Mouse (Mus musculus): ENCODE results near the gene Polr3gl. TPM values are rescaled to one million over a fixed set of nuclear protein-coding genes. Genes with fewer than 3 reads are reported as not detected.
A peak's percentile ranks its signal among the peaks of the same experiment; 100 is the strongest.

The Polr3gl gene
- polyA plus RNA-seq, 1 experiment from 2014 or later = 8.0 TPM

- Histone ChIP-seq H3K36me3 (ENCODE audit: control insufficient read depth, insufficient read depth, low read length) (peaks cover 19% of the 10 kb centered on the region), H3K27ac (ENCODE audit: low read depth, low read length) (no peak overlapping the region), H3K27me3 (replicated peaks; ENCODE audit: control insufficient read depth, insufficient read depth, low read length) (no peaks in the 10 kb centered on the region), H3K4me2 (ENCODE audit: low read length) (no peak overlapping the region), H3K9me3 (replicated peaks; ENCODE audit: control insufficient read depth, low read length) (no peaks in the 10 kb centered on the region), H3K4me3 (ENCODE audit: low read depth, low read length) (no peak overlapping the region), H3K4me1 (ENCODE audit: control insufficient read depth, insufficient read depth, low read length) (peaks cover 15% of the 10 kb centered on the region), H3K9ac (ENCODE audit: low read length) (no peak overlapping the region)
- ATAC-seq = no peak
- 86% methylated on average over 7 of the region's 7 CpGs for WGBS
- no peak for DNase-seq (ENCODE audit: low spot score)
Measured at GRCm38 (mm10) chr3:96564633-96565032, 29.3 kb downstream of the Polr3gl start.

GRCm38 (mm10) chr3:96563911-96564632 is 29.9 kb downstream of the Polr3gl start:
- ATAC-seq (no peak), DNase-seq (ENCODE audit: low spot score) (no peak)
- Histone ChIP-seq H3K4me2 (ENCODE audit: low read length) (no peak overlapping the region), H3K4me1 (ENCODE audit: control insufficient read depth, insufficient read depth, low read length) (peaks cover 20% of the 10 kb centered on the region), H3K4me3 (ENCODE audit: low read depth, low read length) (no peak overlapping the region), H3K9me3 (replicated peaks; ENCODE audit: control insufficient read depth, low read length) (no peaks in the 10 kb centered on the region), H3K36me3 (ENCODE audit: control insufficient read depth, insufficient read depth, low read length) (peaks cover 22% of the 10 kb centered on the region), H3K9ac (ENCODE audit: low read length) (no peak overlapping the region), H3K27me3 (replicated peaks; ENCODE audit: control insufficient read depth, insufficient read depth, low read length) (no peaks in the 10 kb centered on the region), H3K27ac (ENCODE audit: low read depth, low read length) (no peak overlapping the region)
- 84% methylated on average over 10 of the region's 10 CpGs for WGBS

- 94% methylated on average over 8 of the region's 8 CpGs for WGBS
- peaks cover 26% of the 10 kb centered on the region for H3K4me1 ChIP-seq (ENCODE audit: control insufficient read depth, insufficient read depth, low read length)
- H3K9ac ChIP-seq (ENCODE audit: low read length) = no peak overlapping the region
- H3K4me3 ChIP-seq (ENCODE audit: low read depth, low read length) = no peak overlapping the region
- ATAC-seq (no peak), DNase-seq (ENCODE audit: low spot score) (no peak)
- no peaks in the 10 kb centered on the region for H3K9me3 ChIP-seq (replicated peaks; ENCODE audit: control insufficient read depth, low read length)
- H3K27me3 ChIP-seq (replicated peaks; ENCODE audit: control insufficient read depth, insufficient read depth, low read length) = no peaks in the 10 kb centered on the region
- no peak overlapping the region for H3K27ac ChIP-seq (ENCODE audit: low read depth, low read length)
- H3K4me2 ChIP-seq (ENCODE audit: low read length) = no peak overlapping the region
- H3K36me3 ChIP-seq (ENCODE audit: control insufficient read depth, insufficient read depth, low read length) = peaks cover 22% of the 10 kb centered on the region
Measured at GRCm38 (mm10) chr3:96563267-96563666, 30.7 kb downstream of the Polr3gl start.

- no peak overlapping the region for H3K9ac ChIP-seq (ENCODE audit: low read length)
- no peaks in the 10 kb centered on the region for H3K9me3 ChIP-seq (replicated peaks; ENCODE audit: control insufficient read depth, low read length)
- DNase-seq (ENCODE audit: low spot score) (no peak), ATAC-seq (no peak)
- peaks cover 27% of the 10 kb centered on the region for H3K4me1 ChIP-seq (ENCODE audit: control insufficient read depth, insufficient read depth, low read length)
- H3K27ac ChIP-seq (ENCODE audit: low read depth, low read length) = peak overlapping the region; percentile 27
- WGBS = 62% methylated on average over 10 of the region's 10 CpGs
- no peak overlapping the region for H3K4me3 ChIP-seq (ENCODE audit: low read depth, low read length)
- H3K4me2 ChIP-seq (ENCODE audit: low read length) = no peak overlapping the region
- H3K27me3 ChIP-seq (replicated peaks; ENCODE audit: control insufficient read depth, insufficient read depth, low read length) = no peaks in the 10 kb centered on the region
- peaks cover 22% of the 10 kb centered on the region for H3K36me3 ChIP-seq (ENCODE audit: control insufficient read depth, insufficient read depth, low read length)
Measured at GRCm38 (mm10) chr3:96561946-96562681, 31.9 kb downstream of the Polr3gl start.

GRCm38 (mm10) chr3:96560881-96561668 is 32.9 kb downstream of the Polr3gl start:
- peak overlapping the region; percentile 80 for H3K4me2 ChIP-seq (ENCODE audit: low read length)
- ATAC-seq (no peak), DNase-seq (ENCODE audit: low spot score) (no peak)
- H3K9me3 ChIP-seq (replicated peaks; ENCODE audit: control insufficient read depth, low read length) = no peaks in the 10 kb centered on the region
- no peak overlapping the region for H3K9ac ChIP-seq (ENCODE audit: low read length)
- H3K4me1 ChIP-seq (ENCODE audit: control insufficient read depth, insufficient read depth, low read length) = peaks cover 30% of the 10 kb centered on the region
- 88% methylated on average over 9 of the region's 9 CpGs for WGBS
- H3K27ac ChIP-seq (ENCODE audit: low read depth, low read length) = no peak overlapping the region
- no peaks in the 10 kb centered on the region for H3K27me3 ChIP-seq (replicated peaks; ENCODE audit: control insufficient read depth, insufficient read depth, low read length)
- peaks cover 22% of the 10 kb centered on the region for H3K36me3 ChIP-seq (ENCODE audit: control insufficient read depth, insufficient read depth, low read length)
- no peak overlapping the region; the same call in 1 of the 2 replicates for H3K4me3 ChIP-seq (ENCODE audit: low read depth, low read length)

GRCm38 (mm10) chr3:96559911-96560850 is 33.8 kb downstream of the Polr3gl start:
- Histone ChIP-seq H3K4me3 (ENCODE audit: low read depth, low read length) (peak overlapping the region; percentile 66), H3K9ac (ENCODE audit: low read length) (peak overlapping the region; percentile 75), H3K9me3 (replicated peaks; ENCODE audit: control insufficient read depth, low read length) (no peaks in the 10 kb centered on the region), H3K27me3 (replicated peaks; ENCODE audit: control insufficient read depth, insufficient read depth, low read length) (no peaks in the 10 kb centered on the region), H3K4me1 (ENCODE audit: control insufficient read depth, insufficient read depth, low read length) (peaks cover 36% of the 10 kb centered on the region), H3K27ac (ENCODE audit: low read depth, low read length) (no peak overlapping the region), H3K36me3 (ENCODE audit: control insufficient read depth, insufficient read depth, low read length) (peaks cover 22% of the 10 kb centered on the region), H3K4me2 (ENCODE audit: low read length) (peak overlapping the region; percentile 80)
- WGBS = 90% methylated on average over 23 of the region's 23 CpGs
- ATAC-seq (no peak), DNase-seq (ENCODE audit: low spot score) (no peak)

GRCm38 (mm10) chr3:96559398-96559910 is 34.5 kb downstream of the Polr3gl start:
- DNase-seq (ENCODE audit: low spot score) (no peak), ATAC-seq (no peak)
- no peaks in the 10 kb centered on the region for H3K27me3 ChIP-seq (replicated peaks; ENCODE audit: control insufficient read depth, insufficient read depth, low read length)
- peaks cover 22% of the 10 kb centered on the region for H3K36me3 ChIP-seq (ENCODE audit: control insufficient read depth, insufficient read depth, low read length)
- WGBS = 89% methylated on average over 12 of the region's 12 CpGs
- H3K4me2 ChIP-seq (ENCODE audit: low read length) = peak overlapping the region; percentile 80
- peak overlapping the region; percentile 75 for H3K9ac ChIP-seq (ENCODE audit: low read length)
- H3K4me3 ChIP-seq (ENCODE audit: low read depth, low read length) = peak overlapping the region; percentile 66
- H3K27ac ChIP-seq (ENCODE audit: low read depth, low read length) = no peak overlapping the region
- no peaks in the 10 kb centered on the region for H3K9me3 ChIP-seq (replicated peaks; ENCODE audit: control insufficient read depth, low read length)
- peaks cover 40% of the 10 kb centered on the region for H3K4me1 ChIP-seq (ENCODE audit: control insufficient read depth, insufficient read depth, low read length)

- Histone ChIP-seq H3K36me3 (ENCODE audit: control insufficient read depth, insufficient read depth, low read length) (peaks cover 22% of the 10 kb centered on the region), H3K4me1 (ENCODE audit: control insufficient read depth, insufficient read depth, low read length) (peaks cover 40% of the 10 kb centered on the region), H3K4me2 (ENCODE audit: low read length) (peak overlapping the region; percentile 80), H3K27ac (ENCODE audit: low read depth, low read length) (no peak overlapping the region), H3K9me3 (replicated peaks; ENCODE audit: control insufficient read depth, low read length) (no peaks in the 10 kb centered on the region), H3K9ac (ENCODE audit: low read length) (peak overlapping the region; percentile 75), H3K4me3 (ENCODE audit: low read depth, low read length) (peak overlapping the region; percentile 66), H3K27me3 (replicated peaks; ENCODE audit: control insufficient read depth, insufficient read depth, low read length) (no peaks in the 10 kb centered on the region)
- DNase-seq (ENCODE audit: low spot score) = no peak
- 35% methylated on average over 10 of the region's 10 CpGs for WGBS
- no peak for ATAC-seq
Measured at GRCm38 (mm10) chr3:96558668-96559196, 35.2 kb downstream of the Polr3gl start.

All from forebrain, embryonic 14.5 days (tissue).